Mouse (Mus musculus) left cerebral cortex, postnatal 10 days (tissue): Measurements from ENCODE around the gene Ntrk3. TPM values are rescaled to one million over a fixed set of nuclear protein-coding genes. Genes with fewer than 3 reads are reported as not detected.

ENCODE experiments used
- DNase-seq, 2 experiments: peaks; one replicate each; pipeline ENCODE4 v3.0.0; 2021 to 2022; ENCODE audit warnings: low spot score in 2 of 2, mixed read lengths in 1 of 2; ENCODE audit errors: extremely low spot score in 1 of 2
- intact Hi-C: fragments of 180-260 bp; cut with DNase I; formaldehyde crosslinking; loops from one replicate; pipeline ENCODE4 v1.15.1; 2025
- total RNA-seq, 2 experiments: library from RNA; stranded (reverse); gene quantifications; 2 replicates each; pipeline ENCODE4 v1.2.3; 2021

Ntrk3 gene
- total RNA-seq, 2 experiments from 2014 or later, result 125 to 130 TPM

DNA sequence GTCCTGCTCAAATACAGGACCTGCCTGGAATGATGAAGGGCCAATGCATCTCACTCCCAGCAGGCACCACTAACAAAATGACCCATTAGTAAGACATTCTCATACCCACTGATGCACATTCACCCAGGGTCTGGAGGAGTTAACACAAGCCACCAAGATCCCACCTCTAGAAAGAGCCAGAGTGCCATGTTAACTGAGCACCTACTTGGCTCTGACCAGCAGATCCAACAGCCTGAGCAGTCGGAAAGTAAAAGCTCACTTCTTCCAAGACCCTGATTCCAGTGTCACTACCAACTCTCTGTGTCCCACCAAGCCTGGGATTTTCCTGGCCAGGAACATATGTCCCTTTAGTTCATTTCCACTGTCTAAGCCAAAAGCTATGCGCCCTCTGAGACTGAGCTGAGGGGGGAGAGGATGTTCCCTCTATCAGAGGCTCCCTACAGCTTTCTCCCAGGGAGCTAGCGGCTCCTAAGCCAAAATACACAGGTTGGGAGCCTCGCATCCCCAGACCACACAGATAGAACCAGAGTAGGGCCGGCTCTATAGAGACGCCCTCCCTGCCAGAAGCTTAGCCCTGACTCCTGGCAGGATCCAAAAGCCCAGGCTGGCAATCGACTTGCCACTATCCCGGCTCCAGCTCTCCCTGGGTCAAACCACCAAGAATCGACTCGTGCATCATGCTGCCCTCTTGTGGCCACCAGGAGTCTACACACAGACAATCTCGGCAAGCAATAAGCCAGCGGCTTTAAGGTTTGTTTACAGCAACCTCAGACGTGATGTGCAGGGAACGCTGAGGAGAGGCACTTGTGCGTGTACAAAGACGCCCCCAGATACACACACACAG is 169.2 kb downstream of the Ntrk3 start:
- intact Hi-C loops, result loop anchor here (10.0 kb wide), 1 partner anchor 384 kb away; no protein-coding TSS in a partner anchor
- peak; percentile 68 to 76 for DNase-seq

- intact Hi-C loops, result loop anchor here (10.0 kb wide), 1 partner anchor 382 kb away; no protein-coding TSS in a partner anchor
Observed at GRCm38 (mm10) chr7:78566617-78567016, 171.2 kb downstream of the Ntrk3 start.

GRCm38 (mm10) chr7:78565386-78565785 is 172.4 kb downstream of the Ntrk3 start:
- intact Hi-C loops, result loop anchor here (10.0 kb wide), 1 partner anchor 381 kb away; no protein-coding TSS in a partner anchor

More at GRCm38 (mm10) chr7:78566617-78567016, 171.2 kb downstream of the Ntrk3 start:
- DNase-seq, result no peak

GRCm38 (mm10) chr7:78558503-78558902 is 179.3 kb downstream of the Ntrk3 start:
- DNase-seq, result no peak
- intact Hi-C loops, result no loop called here

More at GRCm38 (mm10) chr7:78565386-78565785, 172.4 kb downstream of the Ntrk3 start:
- no peak for DNase-seq

DNA sequence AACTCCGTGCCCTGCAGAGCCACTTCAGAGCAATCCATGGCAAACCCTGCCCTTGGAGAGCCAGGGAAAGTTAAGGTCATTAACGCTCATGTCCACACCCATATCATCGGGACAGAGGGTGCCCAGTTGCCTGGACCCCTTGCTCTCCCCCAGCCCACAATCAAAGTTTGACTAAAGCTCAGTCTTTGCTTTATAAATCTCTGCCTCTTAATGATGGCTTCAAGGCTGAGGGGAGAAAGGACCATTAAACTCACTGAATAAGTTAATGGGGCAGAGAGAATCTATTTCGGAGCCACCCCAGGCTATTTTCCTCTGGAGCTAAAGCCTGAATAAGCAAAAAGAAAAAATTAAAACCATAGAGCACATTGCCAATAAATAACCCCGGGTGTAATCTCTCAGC is 182.3 kb downstream of the Ntrk3 start:
- intact Hi-C loops, result no loop called here
- DNase-seq, result no peak

DNA sequence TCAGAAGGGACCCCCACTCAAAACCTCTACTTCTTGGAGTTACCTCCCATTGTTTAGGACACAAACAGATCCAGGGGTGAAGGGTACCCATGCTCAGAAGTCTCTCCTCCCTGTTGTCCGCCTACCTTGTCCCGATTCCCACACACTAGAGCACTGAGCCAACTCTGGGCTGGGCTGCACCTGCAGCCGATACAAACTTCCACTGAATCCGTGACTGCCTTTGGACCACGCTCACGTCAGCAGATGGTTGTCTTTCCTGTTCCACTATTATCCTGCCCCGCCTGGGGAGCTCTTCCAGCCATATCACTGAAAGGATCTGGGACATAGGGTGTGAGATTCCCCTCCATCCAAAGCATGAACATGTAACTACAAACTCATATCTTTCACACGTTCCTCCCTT is 188.4 kb downstream of the Ntrk3 start:
- intact Hi-C loops, result no loop called here
- no peak for DNase-seq

GRCm38 (mm10) chr7:78548721-78549120 is 189.1 kb downstream of the Ntrk3 start:
- intact Hi-C loops, result no loop called here
- no peak for DNase-seq

- DNase-seq, result no peak
- intact Hi-C loops, result no loop called here
Observed at GRCm38 (mm10) chr7:78546551-78546950, 191.3 kb downstream of the Ntrk3 start.

DNA sequence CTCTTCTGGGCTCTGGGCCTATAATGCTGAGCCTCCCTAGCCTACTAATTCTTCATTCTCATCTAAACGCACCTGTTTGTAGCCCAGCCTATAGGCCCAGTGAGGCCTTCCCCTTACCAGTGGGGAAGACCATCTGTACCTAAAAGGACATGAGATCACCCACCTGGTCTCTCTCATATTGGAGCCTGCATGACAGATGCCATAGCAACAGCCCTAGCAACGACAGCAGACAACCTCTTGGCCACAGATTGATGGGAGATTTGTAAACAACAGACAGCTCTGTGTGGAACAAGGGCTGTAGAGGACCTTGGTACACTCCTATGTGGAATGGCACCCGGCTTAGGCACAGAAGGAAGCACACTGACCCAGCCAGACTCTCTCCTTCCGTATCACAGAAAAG is 195.3 kb downstream of the Ntrk3 start:
- no peak for DNase-seq
- intact Hi-C loops, result no loop called here

- no peak for DNase-seq
Observed at GRCm38 (mm10) chr7:78530286-78530685, 207.5 kb downstream of the Ntrk3 start.

GRCm38 (mm10) chr7:78528008-78528407 is 209.8 kb downstream of the Ntrk3 start:
- no peak for DNase-seq
- intact Hi-C loops, result no loop called here

More at GRCm38 (mm10) chr7:78530286-78530685, 207.5 kb downstream of the Ntrk3 start:
- intact Hi-C loops, result no loop called here

GRCm38 (mm10) chr7:78527564-78527963 is 210.2 kb downstream of the Ntrk3 start:
- no peak for DNase-seq
- intact Hi-C loops, result no loop called here

- DNase-seq, result no peak
- intact Hi-C loops, result no loop called here
Observed at GRCm38 (mm10) chr7:78520243-78520927, 217.4 kb downstream of the Ntrk3 start.

DNA sequence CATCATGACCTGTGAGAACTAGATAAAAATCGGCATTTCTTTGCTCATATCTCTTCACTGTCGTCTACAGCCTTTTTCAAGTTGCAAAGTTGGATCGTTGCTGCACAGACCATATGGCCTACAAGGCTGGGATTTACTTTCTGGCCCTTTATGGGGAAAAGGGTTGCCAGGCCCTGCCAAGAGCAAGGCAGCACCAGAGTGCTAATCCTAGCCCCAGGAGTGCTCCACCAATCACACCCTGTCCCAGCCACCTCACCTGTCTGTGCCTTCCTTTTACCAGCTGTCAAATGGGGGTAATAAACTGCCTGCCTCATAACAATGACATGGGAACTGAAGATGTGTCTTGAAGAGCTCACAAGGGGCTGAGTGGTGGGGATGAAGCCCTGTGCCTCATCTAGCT is 218.1 kb downstream of the Ntrk3 start:
- intact Hi-C loops, result no loop called here
- no peak for DNase-seq

- peak in 1 of 2 experiments; percentile 24 for DNase-seq
- intact Hi-C loops, result no loop called here
Observed at GRCm38 (mm10) chr7:78518760-78519363, 218.9 kb downstream of the Ntrk3 start.

DNA sequence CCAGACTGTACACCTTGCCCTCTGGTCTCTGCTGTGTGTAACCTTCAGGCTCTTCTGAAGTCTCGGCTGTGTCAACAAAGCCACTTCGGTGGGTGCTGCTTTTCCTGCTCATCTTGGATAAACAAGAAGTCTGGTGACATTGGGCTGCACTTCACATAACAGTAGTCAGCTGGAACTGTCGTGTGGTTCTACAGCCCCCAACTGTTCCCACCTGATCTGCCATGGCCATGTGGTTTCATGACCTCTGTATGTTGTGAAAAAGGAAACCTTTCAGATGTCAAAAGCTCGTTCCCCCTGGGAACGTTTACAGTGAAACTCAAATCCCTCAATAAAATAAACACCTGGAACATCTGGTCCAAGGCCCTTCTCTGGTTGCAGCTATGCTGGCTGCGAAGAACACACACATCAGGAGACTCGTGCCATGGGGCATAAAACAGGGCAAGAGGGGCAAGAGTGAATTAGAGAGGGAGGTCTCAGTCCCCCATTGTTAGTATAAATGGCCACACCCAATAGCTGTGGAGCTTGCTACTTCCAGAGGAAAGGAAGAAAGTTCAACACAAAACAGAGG is 222.7 kb downstream of the Ntrk3 start:
- intact Hi-C loops, result no loop called here
- no peak for DNase-seq

GRCm38 (mm10) chr7:78507032-78507611 is 230.7 kb downstream of the Ntrk3 start:
- intact Hi-C loops, result no loop called here
- DNase-seq, result peak in 1 of 2 experiments; percentile 40

DNA sequence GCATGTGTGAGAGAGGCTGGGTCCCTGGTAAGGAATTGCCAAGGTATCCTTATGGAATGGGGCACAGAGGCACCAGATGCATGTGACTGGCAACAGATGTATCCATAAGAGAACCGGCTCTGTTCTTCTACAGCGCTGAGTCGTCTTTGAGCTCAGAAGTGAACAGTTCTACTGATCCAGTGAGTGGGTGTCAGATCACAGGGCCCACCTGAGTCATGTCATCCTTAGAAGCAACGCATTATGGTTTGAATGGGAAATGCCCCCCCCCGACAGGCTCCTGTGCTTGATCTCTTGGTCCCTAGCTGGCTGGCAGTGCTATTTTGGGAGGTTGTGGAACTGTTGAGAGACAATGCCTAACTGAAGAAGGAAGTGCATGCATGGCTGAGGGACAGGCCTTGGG is 236.9 kb downstream of the Ntrk3 start:
- intact Hi-C loops, result no loop called here

DNA sequence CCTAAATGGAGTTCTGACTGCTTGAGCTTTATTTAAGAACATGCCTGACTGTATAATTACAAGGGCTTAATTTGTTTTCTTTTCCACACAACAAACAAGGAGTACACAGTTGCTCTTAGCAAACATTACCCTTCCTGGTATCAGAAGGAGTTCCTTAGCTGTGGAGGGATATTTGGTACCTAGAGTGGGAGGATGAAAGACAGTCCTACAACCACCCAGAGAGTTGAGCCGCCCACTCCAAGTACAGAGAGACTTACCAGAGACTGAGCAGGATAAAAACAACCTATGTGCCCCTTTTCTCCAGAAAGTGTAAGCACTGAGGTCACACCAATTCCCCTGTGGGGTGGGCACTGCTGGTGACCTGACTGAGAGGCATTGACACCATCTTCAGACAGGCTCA is 237.8 kb downstream of the Ntrk3 start:
- no peak for DNase-seq
- intact Hi-C loops, result no loop called here

More for the DNA sequence above, 236.9 kb downstream of the Ntrk3 start:
- no peak for DNase-seq
